Mouse (Mus musculus) thymus, postnatal 14 days (tissue): Measurements from ENCODE around the gene Aspscr1.

ENCODE experiments used
- DNase-seq: peaks from one replicate; pipeline ENCODE4 v3.0.0; 2021

The Aspscr1 gene

GRCm38 (mm10) chr11:120747974-120748373 lies 75.2 kb downstream of the Aspscr1 start:
- DNase-seq = no peak

GRCm38 (mm10) chr11:120749430-120749829 lies 76.7 kb downstream of the Aspscr1 start:
- peak; percentile 51 for DNase-seq

- no peak for DNase-seq
Measured at GRCm38 (mm10) chr11:120751606-120752005, 78.8 kb downstream of the Aspscr1 start.
